Mouse (Mus musculus) lung, adult 2 months (tissue): ENCODE data around the gene Trim46. TPM values are rescaled to one million over a fixed set of nuclear protein-coding genes. Genes with fewer than 3 reads are reported as not detected.
A peak's percentile ranks its signal among the peaks of the same experiment; 100 is the strongest.
"Not testable (repeated sequence)": the region's sequence is repeated elsewhere in the genome, so short reads cannot be mapped to it uniquely, and the experiment has no call there.

Experiments used
- DNase-seq: peaks from one replicate; pipeline ENCODE4 v3.0.0; 2022
- H3K4me1 ChIP-seq: fragments of 200-500 bp; 2 replicates; pipeline ENCODE4 v1.6.1; 2011; ENCODE audit warnings: low read length; ENCODE audit not compliant: control insufficient read depth, insufficient read depth
- H3K4me3 ChIP-seq: fragments of 200-500 bp; replicated peaks from 2 replicates; pipeline ENCODE3; 2011; ENCODE audit warnings: low read depth, mild to moderate bottlenecking, control low read depth, low read length; ENCODE audit errors: extremely low read depth
- CTCF ChIP-seq: fragments of 200-500 bp; IDR thresholded peaks from 2 replicates; pipeline ENCODE4 v1.5.1; 2011; ENCODE audit warnings: mild to moderate bottlenecking, low read length, control low read depth; ENCODE audit not compliant: insufficient read depth
- POLR2A ChIP-seq: fragments of 200-500 bp; IDR thresholded peaks from 2 replicates; pipeline ENCODE4 v1.6.1; 2011; ENCODE audit warnings: low read depth, mild to moderate bottlenecking, control low read depth, low read length, borderline replicate concordance; ENCODE audit errors: extremely low read depth
- WGBS: fragments of 180-500 bp; shearing (Covaris S2); methylation state at CpG from one replicate; pipeline ENCODE4 v1.1.7; 2018; 5-methylcytosine and 5-hydroxymethylcytosine counted together
- polyA plus RNA-seq: library from polyadenylated mRNA; depleted of rRNA; stranded (reverse); fragments of >200 nt; gene quantifications from 2 replicates; pipeline ENCODE4 v1.2.3, GENCODE M21; 2012

Trim46 gene
- polyA plus RNA-seq, 1 experiment: 11.0 TPM

- H3K4me1 ChIP-seq: peaks cover 4% of the 10 kb centered on the region; the same call in 1 of the 2 replicates
- under 1% methylated on average over 20 of the region's 20 CpGs for WGBS
- peak overlapping the region; percentile 59 for H3K4me3 ChIP-seq
- peak; percentile 92 for DNase-seq
- TF ChIP-seq POLR2A: peak; percentile 52; the same call in 1 of the 2 replicates
- peak; percentile 76 for TF ChIP-seq CTCF
Measured at GRCm38 (mm10) chr3:89228180-89228549, 17.9 kb downstream of the Trim46 start.

- TF ChIP-seq POLR2A (peak; percentile 69; the same call in 1 of the 2 replicates), CTCF (no peak)
- 6% methylated on average over 41 of the region's 41 CpGs for WGBS
- DNase-seq: peak; percentile 91
- Histone ChIP-seq H3K4me3 (peak overlapping the region; percentile 55), H3K4me1 (peaks cover 4% of the 10 kb centered on the region; the same call in 1 of the 2 replicates)
Measured at GRCm38 (mm10) chr3:89227307-89228179, 18.6 kb downstream of the Trim46 start.

GRCm38 (mm10) chr3:89226900-89227299 lies 19.2 kb downstream of the Trim46 start, which contains the start of gene Mtx1:
TSS of gene Mtx1 (minus strand) at chr3:89227088.
- TF ChIP-seq CTCF (no peak), POLR2A (no peak)
- Histone ChIP-seq H3K4me1 (peaks cover 4% of the 10 kb centered on the region; the same call in 1 of the 2 replicates), H3K4me3 (peak within 1 kb of the TSS; percentile 55)
- WGBS: 7% methylated on average over 19 of the region's 21 CpGs
- peak; percentile 20 for DNase-seq

GRCm38 (mm10) chr3:89226361-89226760 lies 19.7 kb downstream of the Trim46 start:
- peaks cover 4% of the 10 kb centered on the region; the same call in 1 of the 2 replicates for H3K4me1 ChIP-seq
- WGBS: 59% methylated on average over 11 of the region's 11 CpGs
- no peak for DNase-seq
- H3K4me3 ChIP-seq: no peak overlapping the region
- TF ChIP-seq POLR2A: no peak
- no peak for TF ChIP-seq CTCF

GRCm38 (mm10) chr3:89225918-89226317 lies 20.2 kb downstream of the Trim46 start:
- H3K4me3 ChIP-seq: no peak overlapping the region

GRCm38 (mm10) chr3:89225321-89225815 lies 20.7 kb downstream of the Trim46 start:
- WGBS: 65% methylated on average over 12 of the region's 12 CpGs
- DNase-seq: no peak
- no peak overlapping the region for H3K4me3 ChIP-seq

More at GRCm38 (mm10) chr3:89225918-89226317, 20.2 kb downstream of the Trim46 start:
- H3K4me1 ChIP-seq: peaks cover 4% of the 10 kb centered on the region; the same call in 1 of the 2 replicates
- TF ChIP-seq CTCF (no peak), POLR2A (no peak)
- 54% methylated on average over 4 of the region's 4 CpGs for WGBS
- no peak for DNase-seq

GRCm38 (mm10) chr3:89224796-89225195 lies 21.3 kb downstream of the Trim46 start:
- H3K4me3 ChIP-seq: no peak overlapping the region
- no peak for DNase-seq
- WGBS: 61% methylated on average over 11 of the region's 11 CpGs

More at GRCm38 (mm10) chr3:89225321-89225815, 20.7 kb downstream of the Trim46 start:
- TF ChIP-seq POLR2A (no peak), CTCF (no peak)
- H3K4me1 ChIP-seq: peaks cover 4% of the 10 kb centered on the region; the same call in 1 of the 2 replicates

GRCm38 (mm10) chr3:89221167-89221566 lies 24.9 kb downstream of the Trim46 start:
- WGBS: 78% methylated on average over 5 of the region's 5 CpGs
- Histone ChIP-seq H3K4me1 (peaks cover 2% of the 10 kb centered on the region), H3K4me3 (no peak overlapping the region)
- DNase-seq: no peak
- no peak for TF ChIP-seq CTCF
- TF ChIP-seq POLR2A: no peak

More at GRCm38 (mm10) chr3:89224796-89225195, 21.3 kb downstream of the Trim46 start:
- no peak for TF ChIP-seq CTCF
- no peak for TF ChIP-seq POLR2A
- H3K4me1 ChIP-seq: peaks cover 4% of the 10 kb centered on the region; the same call in 1 of the 2 replicates

GRCm38 (mm10) chr3:89219546-89219945 lies 26.6 kb downstream of the Trim46 start:
- H3K4me3 ChIP-seq: no peak overlapping the region
- no peak for DNase-seq
- WGBS: 24% methylated on average over 8 of the region's 8 CpGs
- TF ChIP-seq POLR2A (no peak), CTCF (no peak)
- H3K4me1 ChIP-seq: peaks cover 6% of the 10 kb centered on the region

- Histone ChIP-seq H3K4me1 (peaks cover 8% of the 10 kb centered on the region), H3K4me3 (no peak overlapping the region)
- DNase-seq: peak; percentile 55
- no peak for TF ChIP-seq CTCF
- TF ChIP-seq POLR2A: no peak
- 61% methylated on average over 1 of the region's 1 CpGs for WGBS
Measured at GRCm38 (mm10) chr3:89218271-89218670, 27.8 kb downstream of the Trim46 start.

- not testable (repeated sequence) for DNase-seq, H3K4me3 ChIP-seq, H3K4me1 ChIP-seq
- whole genome bisulfite sequencing: 65% methylated on average over 7 of the region's 7 CpGs
Measured at GRCm38 (mm10) chr3:89216407-89216806, 29.7 kb downstream of the Trim46 start.
